Mouse (Mus musculus): Measurements from ENCODE around the gene Bpnt1.

The Bpnt1 gene

GRCm38 (mm10) chr1:185401615-185402014, 69.7 kb downstream of the Bpnt1 start:
- peak in 1 of 2 experiments; percentile 60 for DNase-seq (ENCODE audit: inconsistent age in 2 of 2, low spot score in 1 of 2)

DNA sequence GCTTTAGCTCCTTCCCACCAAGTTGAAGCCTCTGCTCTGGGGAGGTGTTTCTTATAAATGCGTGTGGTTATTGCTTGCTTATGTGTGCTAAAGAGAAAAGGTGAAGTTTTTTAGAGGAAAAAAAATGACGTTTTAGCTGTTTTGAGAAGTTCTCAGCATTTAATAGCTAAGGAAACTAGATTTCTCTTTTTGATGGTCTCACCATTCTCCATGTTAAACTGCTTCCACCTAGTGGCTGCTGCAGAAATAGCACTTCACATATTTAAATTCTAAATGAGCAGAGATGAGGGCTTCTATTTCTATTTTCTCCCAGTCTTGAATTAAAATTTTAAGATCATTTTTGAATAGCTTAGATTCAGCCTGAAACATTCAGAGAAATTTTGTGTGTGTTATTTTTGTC, 72.1 kb downstream of the Bpnt1 start:
- DNase-seq (ENCODE audit: inconsistent age in 2 of 2, low spot score in 1 of 2): peak in 1 of 2 experiments; percentile 55

- no peak for DNase-seq (ENCODE audit: inconsistent age in 2 of 2, low spot score in 1 of 2)
Observed at GRCm38 (mm10) chr1:185405921-185406320, 74.0 kb downstream of the Bpnt1 start.
